Comparison of ENCODE assay signal across 32 mouse cellular contexts in the genomic region with DNA sequence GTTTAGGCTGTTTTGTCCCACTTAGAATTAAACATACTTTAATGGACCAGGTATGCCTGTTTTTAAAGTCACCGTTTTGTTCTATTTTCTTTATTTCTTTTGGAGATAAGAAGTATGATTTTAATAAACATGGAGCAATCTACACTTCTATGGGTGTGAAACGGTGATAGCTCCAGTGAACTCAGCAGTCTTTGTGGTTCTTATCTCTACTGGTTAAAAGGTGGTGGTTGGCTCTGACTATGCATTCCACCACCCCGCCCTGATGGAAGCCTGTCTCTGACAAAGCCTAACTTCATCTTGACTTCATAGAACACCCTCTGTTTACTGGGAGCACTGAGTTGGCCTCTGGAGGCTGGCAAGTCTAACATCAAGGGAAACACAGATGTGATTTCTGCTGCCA.
DNase-seq lines count a peak whose midpoint lies in the region; ATAC-seq and TF ChIP-seq lines count a peak whose summit lies in the region.
"Had no signal": no experiment of that assay in that cellular context is flagged by ENCODE, and none has a peak within 500 bp of the region (broad histone marks: within the 10 kb centered on the region; RNA-seq: fewer than 3 reads in every experiment).

No protein-coding gene starts in this region.

- TF ChIP-seq CTCF in liver, postnatal 0 days (IDR thresholded peaks at IDR 0.05; ENCODE audit: low read depth) = no peak

- ATAC-seq in liver, postnatal 0 days = no peak
- peak; percentile 70 for ATAC-seq in liver, embryonic 13.5 days (ENCODE audit: low read depth)
- peak; percentile 39; the same call in 1 of the 2 replicates for ATAC-seq in liver, embryonic 16.5 days (ENCODE audit: low read depth)
- no peak for ATAC-seq in cerebellum, adult (ENCODE audit: insufficient number of reproducible peaks, low FRiP score, low TSS enrichment)
- no peak for ATAC-seq in erythroid progenitor cell, adult 5-6 weeks (replicated peaks; ENCODE audit: low FRiP score, poor library complexity, severe bottlenecking)
- ATAC-seq: forebrain, embryonic 13.5 days; forebrain, embryonic 16.5 days had no signal

- H3K4me1 ChIP-seq in liver, postnatal 0 days (ENCODE audit: insufficient read depth) = no peaks in the 10 kb centered on the region
- H3K4me1 ChIP-seq in liver, embryonic 13.5 days (replicated peaks) = no peaks in the 10 kb centered on the region
- no peaks in the 10 kb centered on the region for H3K4me1 ChIP-seq in liver, embryonic 16.5 days (ENCODE audit: control insufficient read depth, low read depth, low read length)
- H3K4me1 ChIP-seq: embryonic facial prominence, embryonic 10.5 days; embryonic facial prominence, embryonic 13.5 days; forebrain, embryonic 10.5 days; forebrain, embryonic 13.5 days; heart, embryonic 10.5 days; heart, embryonic 13.5 days; hindbrain, embryonic 12.5 days; hindbrain, embryonic 15.5 days had no signal

- H3K27me3 ChIP-seq in liver, postnatal 0 days (ENCODE audit: insufficient read depth, low read length) = no peaks in the 10 kb centered on the region
- H3K27me3 ChIP-seq in liver, embryonic 13.5 days = no peaks in the 10 kb centered on the region
- no peaks in the 10 kb centered on the region for H3K27me3 ChIP-seq in liver, embryonic 16.5 days (ENCODE audit: control insufficient read depth, insufficient read depth, low read depth, low read length)
- H3K27me3 ChIP-seq: CH12.LX; embryonic facial prominence, embryonic 13.5 days; forebrain, embryonic 13.5 days; heart, embryonic 13.5 days; hindbrain, embryonic 12.5 days; hindbrain, embryonic 15.5 days had no signal

- no peak overlapping the region for H3K4me2 ChIP-seq in liver, postnatal 0 days (ENCODE audit: low read depth, low read length)
- no peak overlapping the region for H3K4me2 ChIP-seq in liver, embryonic 13.5 days
- no peak overlapping the region for H3K4me2 ChIP-seq in liver, embryonic 16.5 days (ENCODE audit: low read depth, low read length)
- H3K4me2 ChIP-seq: embryonic facial prominence, embryonic 13.5 days; forebrain, embryonic 13.5 days; heart, embryonic 13.5 days; hindbrain, embryonic 12.5 days; hindbrain, embryonic 15.5 days had no signal

- H3K4me3 ChIP-seq in liver, postnatal 0 days (ENCODE audit: low read depth, low read length) = no peak overlapping the region
- H3K4me3 ChIP-seq in liver, embryonic 13.5 days (replicated peaks) = no peak overlapping the region
- no peak overlapping the region for H3K4me3 ChIP-seq in liver, embryonic 16.5 days (ENCODE audit: low read depth, low read length)
- H3K4me3 ChIP-seq: embryonic facial prominence, embryonic 10.5 days; embryonic facial prominence, embryonic 13.5 days; erythroblast, embryonic 14.5 days; forebrain, embryonic 10.5 days; forebrain, embryonic 13.5 days; heart, adult 2 months; heart, embryonic 10.5 days; heart, embryonic 13.5 days; hindbrain, embryonic 12.5 days; hindbrain, embryonic 15.5 days had no signal

- 49% methylated on average over 3 of the region's 3 CpGs for WGBS in liver, postnatal 0 days (ENCODE audit: insufficient replicate concordance)
- WGBS in liver, embryonic 13.5 days (ENCODE audit: insufficient replicate concordance) = 37% methylated on average over 3 of the region's 3 CpGs
- WGBS in liver, embryonic 16.5 days (ENCODE audit: insufficient replicate concordance) = 22% methylated on average over 3 of the region's 3 CpGs

- peak; percentile 3 for DNase-seq in liver
- DNase-seq in liver, postnatal 0 days = no peak
- no peak for DNase-seq in liver, embryonic 13.5 days
- no peak for DNase-seq in kidney, postnatal 4 days
- DNase-seq in urinary bladder, postnatal 14 days (ENCODE audit: low spot score) = no peak
- DNase-seq: adrenal gland, postnatal 10 days; adrenal gland, postnatal 36 days; cerebellum, adult 11 months; cerebellum, adult 2 months; cerebellum, adult 9-11 months; cerebellum, postnatal 25 days; embryo, embryonic 11 days; gastrocnemius, postnatal 10 days; gastrocnemius, postnatal 36 days; heart, adult 2 months; heart, postnatal 14 days; heart, postnatal 4 days had no signal

- no peak overlapping the region for H3K9ac ChIP-seq in liver, postnatal 0 days (replicated peaks)
- no peak overlapping the region for H3K9ac ChIP-seq in liver, embryonic 13.5 days
- no peak overlapping the region for H3K9ac ChIP-seq in liver, embryonic 16.5 days (ENCODE audit: low read depth, low read length)
- H3K9ac ChIP-seq: embryonic facial prominence, embryonic 13.5 days; forebrain, embryonic 13.5 days; heart, embryonic 13.5 days; hindbrain, embryonic 12.5 days; hindbrain, embryonic 15.5 days had no signal

- no peak overlapping the region for H3K27ac ChIP-seq in liver, postnatal 0 days (ENCODE audit: low read depth)
- H3K27ac ChIP-seq in liver, embryonic 13.5 days = no peak overlapping the region
- H3K27ac ChIP-seq in liver, embryonic 16.5 days (ENCODE audit: low read length) = no peak overlapping the region
- H3K27ac ChIP-seq: embryonic facial prominence, embryonic 10.5 days; embryonic facial prominence, embryonic 13.5 days; forebrain, embryonic 10.5 days; forebrain, embryonic 13.5 days; heart, adult 2 months; heart, embryonic 10.5 days; heart, embryonic 13.5 days; hindbrain, embryonic 12.5 days; hindbrain, embryonic 15.5 days had no signal

- no peaks in the 10 kb centered on the region for H3K9me3 ChIP-seq in liver, postnatal 0 days (ENCODE audit: low read length)
- no peaks in the 10 kb centered on the region for H3K9me3 ChIP-seq in liver, embryonic 13.5 days (replicated peaks)
- no peaks in the 10 kb centered on the region for H3K9me3 ChIP-seq in liver, embryonic 16.5 days (replicated peaks; ENCODE audit: control insufficient read depth, low read length)
- H3K9me3 ChIP-seq: embryonic facial prominence, embryonic 10.5 days; embryonic facial prominence, embryonic 13.5 days; forebrain, embryonic 10.5 days; forebrain, embryonic 13.5 days; G1E; heart, embryonic 10.5 days; heart, embryonic 13.5 days; hindbrain, embryonic 12.5 days; hindbrain, embryonic 15.5 days had no signal

- no peak for TF ChIP-seq EP300 in liver, postnatal 0 days (IDR thresholded peaks at IDR 0.05; ENCODE audit: low read depth)

- no peaks in the 10 kb centered on the region for H3K36me3 ChIP-seq in liver, postnatal 0 days (replicated peaks; ENCODE audit: insufficient read depth, low read length)
- no peaks in the 10 kb centered on the region for H3K36me3 ChIP-seq in liver, embryonic 13.5 days
- H3K36me3 ChIP-seq in liver, embryonic 16.5 days (ENCODE audit: control insufficient read depth, insufficient read depth) = no peaks in the 10 kb centered on the region
- H3K36me3 ChIP-seq: embryonic facial prominence, embryonic 10.5 days; embryonic facial prominence, embryonic 13.5 days; forebrain, embryonic 10.5 days; G1E; heart, embryonic 10.5 days; heart, embryonic 13.5 days; hindbrain, embryonic 12.5 days; hindbrain, embryonic 15.5 days had no signal

Comparison
In these comparisons a context has a peak if more than half of its experiments do, and no peak if none do; other contexts are left out.
1. ATAC-seq: peak in liver, embryonic 13.5 days (single experiment) and liver, embryonic 16.5 days (single experiment); none in liver, postnatal 0 days (single experiment), cerebellum, adult (single experiment) and erythroid progenitor cell, adult 5-6 weeks (single experiment).